Mouse (Mus musculus) liver, embryonic 14.5 days (tissue): ENCODE results near the gene Stk4. TPM values are rescaled to one million over a fixed set of nuclear protein-coding genes. Genes with fewer than 3 reads are reported as not detected.

ENCODE experiments used
- ATAC-seq: fragments of 200-750 bp; cut with Nextera tagmentation; 2 replicates; pipeline ENCODE4 v1.8.0; 2017; ENCODE audit warnings: moderate number of reproducible peaks, mild to moderate bottlenecking, moderate library complexity; ENCODE audit not compliant: insufficient read depth
- DNase-seq, 3 experiments: peaks; one replicate each; pipeline ENCODE4 v3.0.0-alpha.2; 2012 to 2013; ENCODE audit warnings: low read depth in 3 of 3, low spot score in 3 of 3
- H3K27ac ChIP-seq: fragments of 300-500 bp; sonication (generic); 2 replicates; pipeline ENCODE4 v1.5.1; 2014; ENCODE audit warnings: moderate library complexity, mild to moderate bottlenecking, control low read depth, inconsistent platforms
- H3K27me3 ChIP-seq: fragments of 300-500 bp; sonication (generic); 2 replicates; pipeline ENCODE4 v1.6.1; 2014; ENCODE audit warnings: mild to moderate bottlenecking, low read length, moderate library complexity; ENCODE audit not compliant: control insufficient read depth, insufficient read depth
- H3K36me3 ChIP-seq: fragments of 300-500 bp; sonication (generic); replicated peaks from 2 replicates; pipeline ENCODE4 v1.6.1; 2014; ENCODE audit warnings: low read depth; ENCODE audit not compliant: control insufficient read depth, insufficient read depth
- H3K4me1 ChIP-seq, 2 experiments: fragments of 200-500 bp in 1 of 2; fragments of 300-500 bp in 1 of 2; sonication (generic) in 1 of 2; replicated peaks; 2 replicates each; pipeline ENCODE4 v1.6.1; 2012 to 2014; ENCODE audit warnings: antibody characterized with exemption in 1 of 2, inconsistent platforms in 1 of 2, low read length in 1 of 2; ENCODE audit not compliant: control insufficient read depth in 2 of 2, insufficient read depth in 2 of 2
- H3K4me2 ChIP-seq: fragments of 300-500 bp; sonication (generic); 2 replicates; pipeline ENCODE4 v1.6.1; 2014; ENCODE audit warnings: low read depth, mild to moderate bottlenecking, control low read depth, moderate library complexity
- H3K4me3 ChIP-seq, 2 experiments: fragments of 200-500 bp in 1 of 2; fragments of 300-500 bp in 1 of 2; sonication (generic) in 1 of 2; 2 replicates each; pipeline ENCODE4 v1.5.1; 2012 to 2014; ENCODE audit warnings: low read depth in 2 of 2, low read length in 2 of 2, mild to moderate bottlenecking in 2 of 2, control low read depth in 1 of 2, inconsistent platforms in 1 of 2, moderate library complexity in 1 of 2; ENCODE audit not compliant: insufficient read depth in 1 of 2
- H3K9ac ChIP-seq: fragments of 300-500 bp; sonication (generic); replicated peaks from 2 replicates; pipeline ENCODE4 v1.6.1; 2014; ENCODE audit warnings: mild to moderate bottlenecking, control low read depth, moderate library complexity
- H3K9me3 ChIP-seq: fragments of 300-500 bp; sonication (generic); 2 replicates; pipeline ENCODE4 v1.6.1; 2016; ENCODE audit warnings: low read length, mixed read lengths; ENCODE audit not compliant: control insufficient read depth
- CTCF ChIP-seq: IDR thresholded peaks from 2 replicates; pipeline ENCODE4 v1.5.1; 2016; ENCODE audit warnings: antibody characterized with exemption, low read depth, control low read depth
- EP300 ChIP-seq: IDR thresholded peaks from 2 replicates; pipeline ENCODE4 v1.6.1; 2016; ENCODE audit warnings: antibody characterized with exemption, low read depth
- WGBS: fragments of 180-500 bp; shearing (Covaris S2); extraction: QIAGEN DNeasy Blood & Tissue Kit; methylation state at CpG from one replicate; pipeline ENCODE4 v1.1.7; 2014; ENCODE audit not compliant: insufficient replicate concordance; 5-methylcytosine and 5-hydroxymethylcytosine counted together
- polyA plus RNA-seq, 2 experiments: library from polyadenylated mRNA; depleted of rRNA in 1 of 2; stranded (reverse) in 1 of 2; unstranded in 1 of 2; fragments of >200 nt; fragmentation: Nextera tagmentation in 1 of 2; extraction: Ambion mirVana in 1 of 2; gene quantifications; 2 replicates each; pipeline versions ENCODE4 v1.2.1 to v1.2.3; 2012 to 2014

Gene Stk4
- polyA plus RNA-seq, 2 experiments: 11.8 to 19.6 TPM

- WGBS: 81% methylated on average over 4 of the region's 4 CpGs
- Histone ChIP-seq H3K4me2 (no peak overlapping the region), H3K27ac (no peak overlapping the region), H3K36me3 (peaks cover 4% of the 10 kb centered on the region), H3K9me3 (no peaks in the 10 kb centered on the region), H3K4me1 (no peaks in the 10 kb centered on the region), H3K4me3 (no peak overlapping the region), H3K9ac (no peak overlapping the region), H3K27me3 (no peaks in the 10 kb centered on the region)
- no peak for TF ChIP-seq EP300
- TF ChIP-seq CTCF: no peak
- ATAC-seq: no peak
- DNase-seq: no peak
Measured at GRCm38 (mm10) chr2:164108501-164108900, 38.4 kb downstream of the Stk4 start.

DNA sequence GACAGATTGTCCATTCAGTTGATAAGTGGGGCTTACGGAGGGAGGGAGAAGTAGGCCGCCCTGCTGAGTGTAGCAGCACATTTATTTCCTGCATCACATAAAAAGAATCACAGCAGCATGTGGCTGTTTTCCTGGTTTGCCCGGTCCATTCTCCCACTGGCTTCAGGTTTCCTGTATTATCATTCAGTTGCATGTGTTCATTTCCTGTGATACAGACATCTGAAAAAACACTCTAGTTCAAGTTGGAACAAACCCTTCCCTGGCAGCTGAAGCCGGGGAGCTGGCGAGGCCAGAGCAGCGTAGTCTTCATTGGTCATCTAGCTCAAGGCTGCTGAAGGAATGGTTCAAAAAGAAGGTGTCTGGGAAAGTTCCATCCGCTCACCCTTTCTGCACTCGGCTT, 41.4 kb downstream of the Stk4 start:
- Histone ChIP-seq H3K9me3 (no peaks in the 10 kb centered on the region), H3K27me3 (no peaks in the 10 kb centered on the region), H3K4me2 (no peak overlapping the region), H3K36me3 (no peaks in the 10 kb centered on the region), H3K27ac (no peak overlapping the region), H3K9ac (no peak overlapping the region), H3K4me1 (no peaks in the 10 kb centered on the region), H3K4me3 (no peak overlapping the region)
- ATAC-seq (no peak), DNase-seq (no peak)
- WGBS: 75% methylated on average over 8 of the region's 8 CpGs
- no peak for TF ChIP-seq CTCF
- TF ChIP-seq EP300: no peak

DNA sequence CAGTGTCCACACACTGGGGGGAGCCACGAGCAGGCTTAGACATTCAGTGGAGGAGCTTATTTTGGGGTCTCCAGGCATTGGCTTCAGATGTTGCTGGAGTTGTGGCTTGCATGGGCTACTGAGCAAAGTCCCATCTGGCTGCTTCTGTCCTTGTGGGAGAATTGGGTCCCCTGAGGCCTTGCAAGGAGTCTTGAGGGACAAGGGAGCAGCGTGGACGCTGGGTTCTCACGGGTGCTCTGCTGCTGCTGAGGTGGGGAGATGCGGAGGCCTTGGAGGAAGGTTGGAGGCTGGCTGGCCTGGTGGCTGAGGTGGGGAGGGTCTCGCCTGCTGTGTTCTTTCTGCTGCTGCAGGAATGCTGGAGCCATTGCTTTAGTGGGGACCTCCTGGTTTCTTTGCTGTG, 43.9 kb downstream of the Stk4 start:
- Histone ChIP-seq H3K4me1 (no peaks in the 10 kb centered on the region), H3K4me2 (no peak overlapping the region), H3K36me3 (peaks cover 4% of the 10 kb centered on the region; the same call in 1 of the 2 replicates), H3K4me3 (no peak overlapping the region), H3K27me3 (no peaks in the 10 kb centered on the region), H3K9me3 (no peaks in the 10 kb centered on the region), H3K9ac (no peak overlapping the region), H3K27ac (no peak overlapping the region)
- 81% methylated on average over 6 of the region's 6 CpGs for WGBS
- TF ChIP-seq EP300: no peak
- no peak for TF ChIP-seq CTCF
- DNase-seq (no peak), ATAC-seq (no peak)

DNA sequence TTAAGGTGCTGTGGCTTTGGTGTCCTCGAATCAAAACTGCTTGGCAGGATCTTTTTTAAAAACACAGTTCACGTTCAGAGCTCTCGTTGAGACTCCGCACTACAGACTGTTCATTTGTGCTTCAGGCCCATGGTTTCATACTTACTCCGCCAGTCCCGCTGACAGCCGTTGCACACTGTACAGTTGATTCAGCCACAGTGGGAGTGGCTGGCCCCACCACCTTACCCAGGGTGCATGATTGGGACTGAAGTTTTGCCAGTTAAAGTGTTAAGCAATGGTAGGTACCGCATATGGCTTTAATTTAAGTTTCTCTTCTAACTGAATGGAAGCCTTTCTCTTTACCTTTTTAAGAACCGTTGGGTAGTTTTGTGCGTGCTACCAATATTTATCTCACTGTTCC, 45.4 kb downstream of the Stk4 start:
- Histone ChIP-seq H3K4me3 (no peak overlapping the region), H3K36me3 (peaks cover 4% of the 10 kb centered on the region; the same call in 1 of the 2 replicates), H3K4me1 (no peaks in the 10 kb centered on the region), H3K9ac (no peak overlapping the region), H3K4me2 (no peak overlapping the region), H3K27me3 (no peaks in the 10 kb centered on the region), H3K9me3 (no peaks in the 10 kb centered on the region), H3K27ac (no peak overlapping the region)
- WGBS: 81% methylated on average over 10 of the region's 10 CpGs
- no peak for DNase-seq
- ATAC-seq: no peak
- TF ChIP-seq CTCF: no peak
- no peak for TF ChIP-seq EP300

DNA sequence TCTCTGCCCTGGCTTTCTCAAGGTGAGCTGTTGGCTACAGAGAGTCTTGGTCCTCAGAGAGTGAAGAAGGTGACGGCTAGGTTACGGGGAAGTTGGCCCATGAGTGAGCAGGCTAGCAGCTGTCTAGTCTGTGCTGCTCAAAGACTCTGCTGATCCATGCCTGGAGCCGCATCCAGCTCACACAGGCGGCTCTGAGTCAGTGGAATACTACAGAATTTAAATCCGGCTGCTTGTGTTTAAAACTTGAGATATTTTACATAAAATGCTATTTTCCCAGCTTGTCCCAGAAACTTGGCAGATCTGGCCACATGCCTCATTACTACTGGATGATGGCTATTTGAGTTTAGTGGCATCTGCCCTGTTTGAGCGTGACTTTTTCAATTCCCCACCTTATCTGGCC, 49.4 kb downstream of the Stk4 start:
- Histone ChIP-seq H3K27me3 (no peaks in the 10 kb centered on the region), H3K9ac (no peak overlapping the region), H3K27ac (no peak overlapping the region), H3K4me1 (no peaks in the 10 kb centered on the region), H3K36me3 (peaks cover 4% of the 10 kb centered on the region; the same call in 1 of the 2 replicates), H3K9me3 (no peaks in the 10 kb centered on the region), H3K4me2 (no peak overlapping the region), H3K4me3 (no peak overlapping the region)
- TF ChIP-seq CTCF (no peak), EP300 (no peak)
- WGBS: 74% methylated on average over 6 of the region's 6 CpGs
- ATAC-seq: no peak
- no peak for DNase-seq
